Mouse (Mus musculus): ENCODE results near the gene Snapin. TPM values are rescaled to one million over a fixed set of nuclear protein-coding genes. Genes with fewer than 3 reads are reported as not detected.

The Snapin gene
- polyA plus RNA-seq, 1 experiment from 2014 or later, result 76.0 TPM

DNA sequence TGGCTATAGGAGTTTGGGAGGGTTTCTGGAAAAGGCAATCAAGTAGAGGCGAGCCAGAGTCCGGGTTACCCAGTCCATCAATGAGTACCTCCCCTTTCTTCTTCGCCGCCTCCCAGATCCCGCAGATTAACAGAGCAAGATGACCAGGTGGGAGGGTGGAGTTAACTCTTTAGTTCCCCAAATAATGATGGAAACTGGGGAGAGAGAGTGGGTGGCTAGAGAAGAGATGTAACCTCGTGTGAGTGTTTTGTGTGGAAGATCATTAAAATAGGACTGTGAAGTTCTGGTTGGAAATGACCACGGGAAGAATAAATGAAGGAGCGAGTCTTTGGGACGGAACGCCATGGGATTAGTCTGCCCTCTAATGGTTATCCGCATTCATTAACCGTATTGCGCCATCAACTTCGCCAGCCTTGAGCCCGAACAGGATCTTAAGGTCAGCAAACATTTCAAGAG, 24.5 kb downstream of the Snapin start:
- Histone ChIP-seq H3K27ac (ENCODE audit: low read depth, low read length) (no peak overlapping the region), H3K4me2 (peak overlapping the region; percentile 75), H3K9ac (ENCODE audit: low read depth, low read length) (no peak overlapping the region), H3K4me1 (ENCODE audit: control insufficient read depth, insufficient read depth, low read length) (peaks cover 15% of the 10 kb centered on the region), H3K9me3 (replicated peaks; ENCODE audit: control insufficient read depth, low read length) (no peaks in the 10 kb centered on the region), H3K4me3 (ENCODE audit: low read depth, low read length) (peak overlapping the region; percentile 60), H3K27me3 (ENCODE audit: control insufficient read depth, insufficient read depth, low read length) (peaks cover 28% of the 10 kb centered on the region), H3K36me3 (ENCODE audit: control insufficient read depth, insufficient read depth, low read length) (no peaks in the 10 kb centered on the region)
- WGBS (ENCODE audit: insufficient replicate concordance), result under 1% methylated on average over 15 of the region's 15 CpGs
- ATAC-seq (replicated peaks; ENCODE audit: insufficient number of reproducible peaks, low FRiP score, low TSS enrichment), result no peak

- no peak within 1 kb of the TSS for H3K27ac ChIP-seq (ENCODE audit: low read depth, low read length)
- H3K27me3 ChIP-seq (ENCODE audit: control insufficient read depth, insufficient read depth, low read length), result peaks cover 28% of the 10 kb centered on the region
- peak within 1 kb of the TSS; percentile 60 for H3K4me3 ChIP-seq (ENCODE audit: low read depth, low read length)
- peak; percentile 53 for ATAC-seq (replicated peaks; ENCODE audit: insufficient number of reproducible peaks, low FRiP score, low TSS enrichment)
- WGBS (ENCODE audit: insufficient replicate concordance), result under 1% methylated on average over 32 of the region's 49 CpGs
- no peaks in the 10 kb centered on the region for H3K36me3 ChIP-seq (ENCODE audit: control insufficient read depth, insufficient read depth, low read length)
- H3K9me3 ChIP-seq (replicated peaks; ENCODE audit: control insufficient read depth, low read length), result no peaks in the 10 kb centered on the region
- peaks cover 15% of the 10 kb centered on the region for H3K4me1 ChIP-seq (ENCODE audit: control insufficient read depth, insufficient read depth, low read length)
- H3K9ac ChIP-seq (ENCODE audit: low read depth, low read length), result peak within 1 kb of the TSS; percentile 67
- peak within 1 kb of the TSS; percentile 75 for H3K4me2 ChIP-seq
Measured at GRCm38 (mm10) chr3:90465686-90466310, 25.0 kb downstream of the Snapin start, which contains the start of gene Npr1. Npr1 (minus strand) TSS chr3:90465866.

- H3K4me2 ChIP-seq, result peak overlapping the region; percentile 75
- no peaks in the 10 kb centered on the region for H3K9me3 ChIP-seq (replicated peaks; ENCODE audit: control insufficient read depth, low read length)
- peaks cover 28% of the 10 kb centered on the region for H3K27me3 ChIP-seq (ENCODE audit: control insufficient read depth, insufficient read depth, low read length)
- under 1% methylated on average over 75 of the region's 75 CpGs for WGBS (ENCODE audit: insufficient replicate concordance)
- H3K9ac ChIP-seq (ENCODE audit: low read depth, low read length), result peak overlapping the region; percentile 67
- peak overlapping the region; percentile 60 for H3K4me3 ChIP-seq (ENCODE audit: low read depth, low read length)
- no peak overlapping the region for H3K27ac ChIP-seq (ENCODE audit: low read depth, low read length)
- peak; percentile 36; the same call in 1 of the 2 replicates for ATAC-seq (replicated peaks; ENCODE audit: insufficient number of reproducible peaks, low FRiP score, low TSS enrichment)
- H3K36me3 ChIP-seq (ENCODE audit: control insufficient read depth, insufficient read depth, low read length), result no peaks in the 10 kb centered on the region
- peaks cover 15% of the 10 kb centered on the region for H3K4me1 ChIP-seq (ENCODE audit: control insufficient read depth, insufficient read depth, low read length)
Measured at GRCm38 (mm10) chr3:90465081-90465685, 25.6 kb downstream of the Snapin start.

- H3K36me3 ChIP-seq (ENCODE audit: control insufficient read depth, insufficient read depth, low read length), result no peaks in the 10 kb centered on the region
- H3K27ac ChIP-seq (ENCODE audit: low read depth, low read length), result no peak overlapping the region
- 7% methylated on average over 37 of the region's 37 CpGs for WGBS (ENCODE audit: insufficient replicate concordance)
- peak overlapping the region; percentile 67 for H3K9ac ChIP-seq (ENCODE audit: low read depth, low read length)
- H3K9me3 ChIP-seq (replicated peaks; ENCODE audit: control insufficient read depth, low read length), result no peaks in the 10 kb centered on the region
- H3K4me2 ChIP-seq, result peak overlapping the region; percentile 75
- ATAC-seq (replicated peaks; ENCODE audit: insufficient number of reproducible peaks, low FRiP score, low TSS enrichment), result no peak
- peaks cover 15% of the 10 kb centered on the region for H3K4me1 ChIP-seq (ENCODE audit: control insufficient read depth, insufficient read depth, low read length)
- peak overlapping the region; percentile 60 for H3K4me3 ChIP-seq (ENCODE audit: low read depth, low read length)
- peaks cover 28% of the 10 kb centered on the region for H3K27me3 ChIP-seq (ENCODE audit: control insufficient read depth, insufficient read depth, low read length)
Measured at GRCm38 (mm10) chr3:90464552-90465080, 26.2 kb downstream of the Snapin start.

GRCm38 (mm10) chr3:90462579-90462978, 28.3 kb downstream of the Snapin start:
- Histone ChIP-seq H3K27me3 (ENCODE audit: control insufficient read depth, insufficient read depth, low read length) (peaks cover 28% of the 10 kb centered on the region), H3K27ac (ENCODE audit: low read depth, low read length) (no peak overlapping the region), H3K4me2 (peak overlapping the region; percentile 33), H3K4me1 (ENCODE audit: control insufficient read depth, insufficient read depth, low read length) (peaks cover 15% of the 10 kb centered on the region), H3K9me3 (replicated peaks; ENCODE audit: control insufficient read depth, low read length) (no peaks in the 10 kb centered on the region), H3K36me3 (ENCODE audit: control insufficient read depth, insufficient read depth, low read length) (no peaks in the 10 kb centered on the region), H3K9ac (ENCODE audit: low read depth, low read length) (no peak overlapping the region), H3K4me3 (ENCODE audit: low read depth, low read length) (no peak overlapping the region)
- 13% methylated on average over 7 of the region's 7 CpGs for WGBS (ENCODE audit: insufficient replicate concordance)
- no peak for ATAC-seq (replicated peaks; ENCODE audit: insufficient number of reproducible peaks, low FRiP score, low TSS enrichment)

- 72% methylated on average over 3 of the region's 3 CpGs for WGBS (ENCODE audit: insufficient replicate concordance)
Measured at GRCm38 (mm10) chr3:90461935-90462334, 28.9 kb downstream of the Snapin start.

GRCm38 (mm10) chr3:90460315-90460714, 30.5 kb downstream of the Snapin start:
- Histone ChIP-seq H3K9ac (ENCODE audit: low read depth, low read length) (no peak overlapping the region), H3K9me3 (replicated peaks; ENCODE audit: control insufficient read depth, low read length) (no peaks in the 10 kb centered on the region), H3K4me1 (ENCODE audit: control insufficient read depth, insufficient read depth, low read length) (peaks cover 12% of the 10 kb centered on the region), H3K4me2 (no peak overlapping the region), H3K27me3 (ENCODE audit: control insufficient read depth, insufficient read depth, low read length) (peaks cover 20% of the 10 kb centered on the region), H3K27ac (ENCODE audit: low read depth, low read length) (no peak overlapping the region), H3K36me3 (ENCODE audit: control insufficient read depth, insufficient read depth, low read length) (no peaks in the 10 kb centered on the region), H3K4me3 (ENCODE audit: low read depth, low read length) (no peak overlapping the region)
- 70% methylated on average over 5 of the region's 5 CpGs for WGBS (ENCODE audit: insufficient replicate concordance)
- ATAC-seq (replicated peaks; ENCODE audit: insufficient number of reproducible peaks, low FRiP score, low TSS enrichment), result no peak

More at GRCm38 (mm10) chr3:90461935-90462334, 28.9 kb downstream of the Snapin start:
- H3K27me3 ChIP-seq (ENCODE audit: control insufficient read depth, insufficient read depth, low read length), result peaks cover 28% of the 10 kb centered on the region
- H3K9ac ChIP-seq (ENCODE audit: low read depth, low read length), result no peak overlapping the region
- H3K4me1 ChIP-seq (ENCODE audit: control insufficient read depth, insufficient read depth, low read length), result peaks cover 15% of the 10 kb centered on the region
- H3K9me3 ChIP-seq (replicated peaks; ENCODE audit: control insufficient read depth, low read length), result no peaks in the 10 kb centered on the region
- ATAC-seq (replicated peaks; ENCODE audit: insufficient number of reproducible peaks, low FRiP score, low TSS enrichment), result no peak
- H3K4me2 ChIP-seq, result no peak overlapping the region
- no peaks in the 10 kb centered on the region for H3K36me3 ChIP-seq (ENCODE audit: control insufficient read depth, insufficient read depth, low read length)
- no peak overlapping the region for H3K27ac ChIP-seq (ENCODE audit: low read depth, low read length)
- no peak overlapping the region for H3K4me3 ChIP-seq (ENCODE audit: low read depth, low read length)

DNA sequence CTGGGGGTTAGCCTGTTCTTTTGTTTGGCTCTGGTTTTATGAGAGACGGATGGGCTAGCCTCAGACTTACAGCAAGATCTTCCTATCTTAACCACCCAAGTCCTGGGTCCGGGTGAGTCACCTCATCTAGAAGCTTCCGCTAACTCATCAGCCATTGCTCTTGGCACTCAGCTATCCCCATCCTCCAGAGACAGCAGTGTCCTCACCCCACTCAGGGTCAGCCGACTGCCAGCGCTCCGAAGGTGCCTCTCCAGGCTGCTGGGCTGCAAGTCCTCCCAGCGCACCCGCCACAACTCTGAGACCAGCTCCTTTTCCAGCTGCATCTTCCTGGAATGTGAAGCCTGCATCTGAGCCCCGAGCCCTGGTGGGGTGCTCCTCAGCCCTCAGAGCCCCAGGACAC, 31.1 kb downstream of the Snapin start:
- peaks cover 8% of the 10 kb centered on the region for H3K4me1 ChIP-seq (ENCODE audit: control insufficient read depth, insufficient read depth, low read length)
- 70% methylated on average over 9 of the region's 9 CpGs for WGBS (ENCODE audit: insufficient replicate concordance)
- H3K9me3 ChIP-seq (replicated peaks; ENCODE audit: control insufficient read depth, low read length), result no peaks in the 10 kb centered on the region
- H3K4me2 ChIP-seq, result no peak overlapping the region
- no peak overlapping the region for H3K27ac ChIP-seq (ENCODE audit: low read depth, low read length)
- H3K36me3 ChIP-seq (ENCODE audit: control insufficient read depth, insufficient read depth, low read length), result no peaks in the 10 kb centered on the region
- H3K4me3 ChIP-seq (ENCODE audit: low read depth, low read length), result no peak overlapping the region
- no peak overlapping the region for H3K9ac ChIP-seq (ENCODE audit: low read depth, low read length)
- peaks cover 14% of the 10 kb centered on the region for H3K27me3 ChIP-seq (ENCODE audit: control insufficient read depth, insufficient read depth, low read length)
- no peak for ATAC-seq (replicated peaks; ENCODE audit: insufficient number of reproducible peaks, low FRiP score, low TSS enrichment)
